Mouse (Mus musculus) gastrocnemius, postnatal 14 days (tissue): ENCODE data around the gene Dnal4. TPM values are rescaled to one million over a fixed set of nuclear protein-coding genes. Genes with fewer than 3 reads are reported as not detected.
A peak's percentile ranks its signal among the peaks of the same experiment; 100 is the strongest.

Experiments
- DNase-seq: peaks from one replicate; pipeline ENCODE4 v3.0.0; 2021; ENCODE audit warnings: mixed read lengths
- intact Hi-C: fragments of 180-260 bp; cut with DNase I; formaldehyde crosslinking; loops from one replicate; pipeline ENCODE4 v1.15.1; 2025; ENCODE audit warnings: low total_unique reads
- total RNA-seq, 2 experiments: library from RNA; stranded (reverse); gene quantifications; 2 replicates each; pipeline ENCODE4 v1.2.3; 2021

The Dnal4 gene
- total RNA-seq, 2 experiments from 2014 or later, result 7.4 to 7.6 TPM

DNA sequence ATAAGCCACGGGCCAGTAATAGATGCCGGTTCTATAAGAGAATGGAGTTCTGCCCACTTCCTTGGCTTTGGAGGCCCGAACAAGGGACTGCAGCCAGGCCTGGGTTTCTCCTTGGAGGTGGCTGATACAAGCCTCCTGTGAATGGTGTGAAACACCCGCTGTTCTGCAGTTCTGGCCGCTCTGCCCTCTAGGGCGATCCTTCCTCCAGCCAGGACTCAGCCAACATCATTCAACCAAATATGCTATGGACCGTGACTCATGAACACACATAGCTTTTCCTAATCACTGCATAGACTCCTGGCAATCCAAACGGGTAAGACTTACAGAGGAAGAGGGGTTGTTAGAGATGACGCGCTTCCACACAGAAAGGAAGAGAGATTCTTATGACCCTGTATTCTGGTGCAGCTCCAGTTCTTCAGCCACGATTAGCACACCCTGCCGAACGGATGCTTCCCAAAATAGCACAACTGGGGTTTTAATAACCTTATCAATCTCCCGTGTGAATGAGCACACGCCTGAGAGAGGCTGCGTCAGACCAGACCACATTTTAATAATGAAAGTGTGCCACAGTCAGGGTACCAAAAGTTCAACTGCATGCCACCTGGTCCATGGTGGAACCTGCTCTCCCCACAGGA is 10.2 kb downstream of the Dnal4 start:
- no peak for DNase-seq
- intact Hi-C loops, result no loop called here

DNA sequence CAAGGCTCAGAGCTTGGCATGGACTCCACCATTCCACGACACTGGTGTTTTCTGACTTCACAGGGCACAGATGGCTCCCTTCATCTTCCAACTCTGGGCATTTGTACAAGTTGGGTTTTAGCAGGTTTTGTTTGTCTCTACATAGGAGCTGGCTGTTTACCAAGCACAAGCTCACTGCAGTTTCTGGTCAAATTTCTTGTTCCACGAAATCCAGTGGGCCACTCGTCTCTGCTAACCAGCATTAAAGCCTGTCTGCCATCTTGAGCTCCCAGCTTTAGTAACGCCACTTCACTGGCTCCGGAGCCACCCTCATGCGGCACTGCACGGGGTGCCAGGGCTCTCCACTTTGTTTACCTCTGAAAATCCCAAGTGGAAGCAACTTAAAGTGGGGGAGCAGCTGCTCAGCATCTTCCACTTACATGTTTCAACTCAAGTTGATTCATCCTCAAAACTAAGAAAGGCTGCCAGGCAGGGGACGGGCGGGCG is 11.0 kb downstream of the Dnal4 start:
- intact Hi-C loops, result no loop called here
- no peak for DNase-seq

DNA sequence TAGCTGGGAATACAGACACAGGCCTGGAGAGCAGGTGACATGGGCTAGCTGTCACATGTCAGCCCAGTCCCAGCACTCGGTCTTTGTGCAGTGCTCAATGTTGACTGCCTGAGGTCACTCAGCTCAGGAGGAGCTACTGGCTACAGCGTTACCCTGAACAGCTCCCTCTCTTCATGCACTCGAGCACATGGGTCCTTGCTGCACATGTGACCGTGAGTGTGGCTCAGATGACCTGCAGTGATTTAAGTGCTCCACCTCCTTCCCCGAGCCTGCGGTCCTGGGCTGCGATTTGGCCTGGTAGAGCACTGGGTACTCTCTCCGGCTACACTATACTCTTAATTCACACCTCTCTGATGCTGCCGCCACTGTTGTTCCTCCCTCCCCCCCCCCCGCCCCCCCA is 11.5 kb downstream of the Dnal4 start:
- no peak for DNase-seq
- intact Hi-C loops, result no loop called here

DNA sequence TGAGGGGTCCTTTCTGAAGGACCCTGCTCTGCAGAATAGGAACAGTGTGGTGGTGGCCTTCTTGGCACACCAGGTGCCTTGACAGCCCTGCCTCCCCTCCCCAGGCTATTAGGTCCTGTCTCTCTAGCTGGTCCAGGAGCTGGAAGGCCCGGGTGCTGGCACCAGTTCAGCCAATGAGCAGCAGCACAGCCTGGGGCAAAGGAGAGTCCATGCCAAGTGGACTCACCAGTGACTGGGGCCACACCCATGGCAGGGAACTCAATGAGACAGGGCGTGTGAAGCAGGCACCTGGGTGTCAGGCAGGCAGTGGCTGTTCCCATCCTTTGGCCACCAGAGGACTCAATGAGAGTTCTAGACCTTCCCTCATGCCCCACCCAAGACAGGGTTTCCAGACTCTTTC is 12.3 kb downstream of the Dnal4 start:
- no peak for DNase-seq
- intact Hi-C loops, result no loop called here

DNA sequence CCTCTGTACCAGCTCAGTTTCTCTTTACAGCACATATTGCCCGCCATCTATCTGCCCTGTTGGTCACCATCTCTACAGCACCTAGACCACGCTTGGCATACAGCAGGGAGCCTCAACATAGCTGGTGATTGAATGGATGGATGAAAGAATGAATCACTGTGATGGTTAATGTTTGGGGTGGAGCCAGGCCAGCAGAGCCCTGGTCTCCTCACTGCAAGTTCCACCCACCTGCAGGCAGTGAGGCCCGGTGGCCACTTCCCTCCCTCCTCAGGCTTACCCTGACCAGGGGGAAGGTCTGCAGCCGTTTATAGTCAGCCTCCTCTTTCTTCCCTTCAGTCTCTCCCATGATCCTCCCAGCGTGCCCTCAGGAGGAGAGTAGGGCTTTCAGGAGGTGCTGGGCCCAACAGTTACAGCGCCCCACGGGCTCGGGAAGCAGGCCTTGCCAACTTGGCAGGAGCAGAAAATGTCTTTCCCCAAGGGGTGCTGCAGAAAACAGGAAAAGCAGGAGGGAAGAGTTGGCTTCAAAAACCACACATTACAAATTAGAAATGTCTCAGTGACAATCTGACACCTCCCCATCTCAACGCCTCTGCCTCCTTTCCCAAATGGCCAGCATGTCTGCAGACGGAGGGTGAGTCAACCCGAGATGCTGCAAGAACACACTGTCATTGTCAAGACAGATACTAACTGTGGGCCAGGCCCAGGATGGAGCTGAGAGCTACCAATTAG is 12.9 kb downstream of the Dnal4 start:
- no peak for DNase-seq
- intact Hi-C loops, result no loop called here

DNA sequence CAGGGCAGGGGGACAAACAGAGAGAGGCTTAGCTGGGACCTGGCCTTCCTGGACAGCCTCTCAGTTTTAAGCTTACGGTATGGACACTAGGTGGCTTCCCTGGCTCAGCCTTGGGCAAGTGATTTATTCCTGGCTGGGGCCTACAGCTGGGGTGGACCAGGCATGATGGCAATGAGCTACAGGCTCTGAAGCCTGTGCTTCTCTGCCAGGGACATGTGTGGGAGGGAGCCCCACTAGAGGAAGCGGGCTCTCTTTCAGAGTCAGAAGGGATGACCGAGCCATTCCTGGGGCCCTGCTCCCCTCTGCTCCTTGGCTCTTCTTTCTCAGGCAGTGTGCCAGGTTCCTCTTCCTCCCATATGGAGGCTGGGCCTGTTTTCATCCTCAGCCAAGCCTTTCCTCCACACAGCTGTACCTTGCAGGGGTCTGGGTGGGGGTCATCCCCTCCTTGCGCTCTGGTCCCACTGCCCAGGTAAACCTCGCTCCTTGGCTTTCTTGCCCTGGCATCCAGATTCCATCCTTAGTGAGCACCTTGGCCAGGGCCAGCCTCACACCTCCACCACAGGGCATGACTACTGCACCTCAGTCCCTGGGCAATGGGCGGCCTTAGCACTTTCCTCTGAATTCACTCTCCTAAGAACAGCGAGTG is 13.9 kb downstream of the Dnal4 start:
- no peak for DNase-seq
- intact Hi-C loops, result no loop called here

DNA sequence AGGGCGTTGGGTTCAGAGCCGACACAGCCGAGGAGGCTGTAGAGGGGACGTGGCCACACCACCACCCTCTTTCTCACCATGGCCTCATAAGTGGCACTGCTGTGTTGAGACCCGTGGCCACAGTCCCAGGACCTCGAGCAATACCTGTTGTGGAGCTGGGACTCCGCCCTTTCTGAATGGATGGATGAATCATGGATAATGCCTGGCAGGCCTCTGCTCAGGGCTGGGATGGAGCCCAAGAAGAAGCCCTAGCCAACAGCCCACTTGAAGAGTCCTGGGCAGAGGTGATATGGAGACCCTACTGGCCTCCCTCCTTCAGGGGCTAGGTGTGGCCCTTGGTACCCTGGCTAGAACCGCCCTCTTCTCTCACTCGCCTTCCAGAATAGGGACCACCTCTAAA is 14.6 kb downstream of the Dnal4 start:
- DNase-seq, result no peak
- intact Hi-C loops, result no loop called here

DNA sequence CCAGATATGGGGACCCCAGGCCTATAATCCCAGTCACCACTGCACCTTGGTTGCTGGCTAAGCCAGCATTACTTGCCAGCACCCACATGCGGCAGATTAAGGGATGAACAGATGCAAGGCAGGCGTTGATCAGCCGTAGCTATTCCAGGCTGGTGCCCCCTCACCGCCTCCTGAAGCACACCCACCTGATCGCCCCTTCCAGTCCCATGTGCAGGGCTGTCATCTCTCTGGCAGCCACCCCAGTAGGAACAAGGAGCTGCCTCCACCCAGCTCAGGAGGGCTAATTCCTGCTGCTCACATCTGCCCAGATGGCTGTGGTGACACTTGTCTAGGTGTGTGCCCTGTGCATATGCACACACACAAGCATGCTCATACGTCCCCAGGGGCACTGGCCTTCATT is 16.7 kb downstream of the Dnal4 start:
- no peak for DNase-seq
- intact Hi-C loops, result no loop called here

DNA sequence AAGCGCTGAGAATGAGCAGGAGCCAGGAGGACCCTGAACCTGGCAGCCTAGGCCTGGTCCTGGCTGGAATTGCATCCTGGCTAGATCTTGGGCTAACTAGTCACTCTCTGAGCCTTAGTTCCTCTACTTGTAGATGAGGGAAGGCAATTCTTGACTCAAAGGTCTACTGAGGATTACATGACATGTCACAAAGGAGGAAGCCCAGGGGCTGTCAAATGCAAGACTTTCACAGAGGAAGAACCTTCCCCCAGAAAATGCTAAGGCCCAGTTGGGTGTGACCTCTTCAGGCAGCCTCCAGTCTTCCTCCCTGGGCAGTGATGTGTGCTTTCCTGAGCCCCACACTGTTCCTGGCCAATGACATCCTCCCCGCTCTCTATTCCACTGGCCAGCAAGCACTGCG is 20.5 kb downstream of the Dnal4 start:
- no peak for DNase-seq
- intact Hi-C loops, result no loop called here

DNA sequence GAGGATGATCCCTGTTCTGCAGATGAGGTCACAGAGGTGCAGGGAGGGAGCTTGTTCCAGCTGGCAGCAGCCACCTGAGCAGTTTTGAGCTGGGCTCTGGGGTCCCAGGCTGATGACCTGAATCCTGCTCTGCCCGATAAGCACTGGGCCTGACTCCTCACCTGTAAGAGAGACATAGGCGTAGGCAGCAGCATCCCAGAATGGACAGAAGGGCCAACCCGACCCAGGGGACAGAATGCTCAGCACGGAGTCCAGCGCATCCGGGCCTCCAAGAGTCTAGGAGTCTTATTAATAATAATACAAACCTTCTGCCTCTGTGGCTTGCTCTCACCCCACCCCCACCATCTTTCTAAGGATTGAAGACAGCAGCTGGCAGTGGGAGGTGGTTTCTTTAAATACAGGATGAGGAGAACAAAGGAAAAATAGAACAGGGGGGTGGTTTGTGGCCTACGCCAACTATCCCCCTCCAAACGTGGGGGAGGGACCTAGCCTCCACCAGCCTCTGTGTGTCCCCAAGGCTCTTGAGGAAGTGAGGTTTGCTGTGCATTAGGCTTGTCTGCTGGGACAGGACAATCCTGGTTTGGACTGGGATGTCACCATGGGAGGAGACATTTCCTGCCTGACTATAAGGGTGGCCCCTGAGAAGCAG is 21.5 kb downstream of the Dnal4 start:
- intact Hi-C loops, result no loop called here

DNA sequence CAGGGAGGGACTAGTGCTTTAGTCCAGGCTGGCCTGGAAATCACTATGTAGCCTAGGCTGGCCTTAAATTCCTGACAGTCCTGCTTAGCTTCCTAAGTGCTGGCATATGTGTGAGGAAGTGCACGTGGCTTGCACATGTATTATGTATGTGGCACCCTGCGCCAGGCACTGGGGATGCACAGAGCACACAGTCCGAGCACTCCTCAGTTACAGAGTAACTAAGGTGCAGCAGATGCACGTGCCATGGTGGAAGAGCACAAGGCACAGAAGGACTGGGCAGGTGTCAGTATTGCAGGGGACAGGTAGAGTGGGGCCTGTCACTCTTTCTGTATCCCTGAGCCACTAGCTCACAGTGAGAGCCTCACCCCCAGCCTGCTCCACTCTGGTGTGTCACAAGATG is 22.5 kb downstream of the Dnal4 start:
- DNase-seq, result no peak
- intact Hi-C loops, result no loop called here

More for the DNA sequence above, 21.5 kb downstream of the Dnal4 start:
- no peak for DNase-seq

DNA sequence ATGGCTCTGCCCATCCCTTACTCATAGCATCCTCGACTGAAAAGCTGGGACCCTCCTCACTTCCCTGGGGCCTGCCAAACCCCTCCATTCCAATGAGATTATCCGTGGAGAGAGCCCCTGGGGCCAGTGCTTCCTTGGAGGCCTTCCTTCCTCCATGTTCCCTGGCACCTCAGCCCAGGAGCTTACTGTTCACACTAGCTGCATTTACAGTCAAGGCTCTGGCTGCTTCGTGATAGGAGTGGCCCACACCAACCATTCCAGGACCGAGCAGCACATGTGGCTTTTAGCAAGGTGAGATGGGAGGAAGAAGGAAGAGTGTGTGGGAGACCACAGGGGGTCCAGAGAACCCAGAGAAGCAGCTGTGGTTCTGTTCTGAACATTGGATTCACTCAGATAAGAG is 23.8 kb downstream of the Dnal4 start:
- intact Hi-C loops, result loop anchor here (2.0 kb wide), 1 partner anchor 39 kb away; no protein-coding TSS in a partner anchor
- DNase-seq, result no peak

DNA sequence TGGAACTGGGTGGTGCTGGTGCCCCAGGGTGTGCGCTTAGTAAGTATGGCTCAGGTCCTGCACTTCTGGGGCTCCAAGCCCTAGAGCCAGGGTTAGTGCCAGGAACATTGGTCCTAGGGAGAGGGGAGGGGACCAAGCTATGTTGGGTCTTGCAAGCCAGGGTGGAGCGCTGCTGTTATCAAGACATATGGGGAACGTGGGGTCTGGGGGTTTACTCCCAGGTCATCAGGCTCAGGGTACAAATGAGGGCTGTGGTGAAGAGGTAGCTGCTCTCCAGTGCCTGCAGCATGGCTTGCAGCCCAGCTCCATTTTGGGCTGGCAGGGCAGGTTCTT is 24.3 kb downstream of the Dnal4 start:
- DNase-seq, result no peak
- intact Hi-C loops, result loop anchor here (2.0 kb wide), 1 partner anchor 39 kb away; no protein-coding TSS in a partner anchor

DNA sequence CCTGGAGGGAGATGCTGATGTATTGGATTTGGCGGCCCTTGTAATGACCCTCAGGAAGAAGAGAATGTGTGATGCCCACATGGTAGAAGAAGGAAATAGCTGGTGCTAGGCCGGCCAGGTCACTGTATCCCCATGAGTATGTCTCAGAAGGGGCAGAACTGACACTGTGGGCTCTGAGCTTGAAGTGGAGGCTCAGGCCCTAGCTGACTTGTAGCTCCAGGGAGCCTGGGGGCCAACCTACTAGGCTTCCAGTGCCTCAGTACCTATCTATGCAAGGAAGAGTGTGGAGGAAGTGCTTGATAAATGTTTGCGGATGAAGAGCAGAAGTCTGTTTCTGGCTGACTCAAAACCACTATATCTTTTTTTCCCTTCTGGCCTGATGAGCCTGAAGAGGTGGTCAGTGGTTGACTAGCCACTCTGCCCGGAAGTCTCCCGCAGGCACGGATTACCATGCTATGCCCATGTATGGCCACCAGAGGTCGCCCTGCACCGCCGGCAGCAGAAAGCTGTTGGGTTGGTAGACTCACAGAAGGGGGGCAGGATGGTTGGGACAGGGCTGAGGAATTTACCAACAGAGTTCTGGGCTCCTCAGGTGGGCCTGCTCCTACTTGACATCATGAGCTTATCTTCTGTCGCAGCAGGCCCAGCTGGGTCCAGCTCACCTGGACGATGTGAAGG is 24.8 kb downstream of the Dnal4 start:
- intact Hi-C loops, result loop anchor here (2.0 kb wide), 1 partner anchor 40 kb away; no protein-coding TSS in a partner anchor
- DNase-seq, result peak; percentile 79

DNA sequence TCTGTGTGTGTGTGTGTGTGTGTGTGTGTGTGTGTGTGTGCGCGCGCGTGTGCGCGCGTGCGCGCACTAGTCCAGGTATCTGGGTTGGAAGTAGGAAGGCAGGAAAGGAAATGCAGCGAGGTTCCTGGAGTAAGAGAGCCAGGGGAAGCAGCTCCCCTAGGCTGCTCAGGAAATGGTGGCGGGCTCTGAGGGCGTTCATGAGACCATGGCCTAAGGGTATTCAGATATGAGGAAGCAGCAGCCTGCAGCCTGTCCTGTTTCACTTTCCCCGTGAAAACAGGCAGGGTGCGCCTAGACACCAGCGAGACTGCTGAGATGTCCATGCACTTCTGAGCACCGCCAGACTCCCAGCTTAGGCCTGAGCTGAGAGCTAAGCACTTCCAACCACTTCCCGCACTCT is 25.9 kb downstream of the Dnal4 start:
- DNase-seq, result no peak
- intact Hi-C loops, result loop anchor here (2.0 kb wide), 1 partner anchor 41 kb away; no protein-coding TSS in a partner anchor

DNA sequence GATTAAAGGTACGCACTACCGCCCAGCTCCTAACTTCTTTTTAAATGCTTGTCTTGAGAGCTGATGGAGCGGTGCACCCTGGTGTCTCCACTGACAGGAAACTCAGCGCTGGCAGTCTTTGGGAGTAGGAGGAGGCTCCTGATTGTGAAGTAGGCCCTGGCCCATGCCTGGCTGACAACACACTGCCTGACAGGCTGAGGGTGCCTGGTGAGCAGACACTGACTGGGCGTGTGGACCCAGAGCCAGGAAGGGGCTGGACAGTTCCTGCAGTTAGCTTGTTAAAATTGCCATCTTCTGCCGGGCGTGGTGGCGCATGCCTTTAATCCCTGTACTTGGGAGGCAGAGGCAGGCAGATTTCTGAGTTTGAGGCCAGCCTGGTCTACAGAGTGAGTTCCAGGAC is 27.4 kb downstream of the Dnal4 start:
- intact Hi-C loops, result no loop called here
- no peak for DNase-seq

DNA sequence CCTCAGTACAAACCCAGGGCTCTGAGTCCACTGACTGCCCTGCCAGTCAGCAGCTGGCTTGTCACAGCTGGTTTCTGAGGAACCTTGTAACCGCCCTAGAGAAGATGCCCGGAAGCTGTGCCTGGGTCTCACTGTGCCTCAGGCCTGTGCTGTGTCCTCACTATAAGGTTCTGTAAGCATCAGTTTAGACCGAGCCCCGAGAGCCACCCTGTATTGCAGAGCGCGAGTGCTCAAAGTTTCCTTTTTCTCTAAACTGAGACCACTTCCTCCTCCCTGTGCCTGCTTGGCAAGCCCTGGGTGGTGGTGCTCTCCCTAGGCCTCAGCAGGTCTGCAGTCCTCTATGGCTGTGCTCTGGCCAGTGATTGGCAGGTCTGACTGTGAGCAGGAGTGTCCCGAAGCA is 28.5 kb downstream of the Dnal4 start:
- intact Hi-C loops, result no loop called here
- no peak for DNase-seq

DNA sequence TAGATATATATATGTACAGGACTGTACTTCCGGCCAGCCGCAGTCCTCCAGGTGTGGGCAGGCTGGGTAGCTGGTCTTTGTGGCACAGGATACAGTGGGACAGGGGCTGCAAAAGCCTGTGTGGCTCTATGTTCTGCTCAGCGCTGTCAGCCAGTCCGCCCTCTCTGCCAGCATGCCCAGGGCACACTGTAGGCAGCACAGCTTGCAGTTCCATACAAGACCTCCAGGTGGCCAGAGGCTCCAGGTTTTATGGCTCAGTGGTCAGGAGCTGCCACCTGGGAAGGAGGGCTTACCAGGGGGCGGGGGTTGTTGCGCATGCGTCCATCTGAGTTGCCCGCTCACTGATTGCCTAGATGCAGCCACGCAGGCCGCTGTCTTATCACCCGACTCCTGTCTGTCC is 29.7 kb downstream of the Dnal4 start:
- intact Hi-C loops, result no loop called here
- no peak for DNase-seq

DNA sequence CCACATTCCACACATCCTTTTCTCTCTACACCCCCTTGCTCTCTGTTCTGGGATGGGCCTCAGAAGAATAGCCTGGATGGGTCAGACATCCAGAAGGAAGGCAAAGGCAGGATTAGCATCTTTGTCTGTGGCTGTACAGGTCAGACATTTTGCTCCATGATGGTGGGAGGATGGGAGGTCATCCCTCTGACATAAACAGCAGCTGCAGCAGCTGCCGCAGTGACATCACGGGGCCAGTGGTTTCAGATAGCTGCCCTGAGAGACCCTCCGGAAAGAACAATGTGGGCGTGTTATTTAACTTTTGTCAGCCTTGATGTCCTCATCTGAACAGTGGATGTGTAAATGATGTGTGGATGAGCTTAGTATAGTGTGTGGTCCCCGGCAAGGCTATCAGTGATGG is 31.8 kb downstream of the Dnal4 start:
- DNase-seq, result no peak
- intact Hi-C loops, result no loop called here

DNA sequence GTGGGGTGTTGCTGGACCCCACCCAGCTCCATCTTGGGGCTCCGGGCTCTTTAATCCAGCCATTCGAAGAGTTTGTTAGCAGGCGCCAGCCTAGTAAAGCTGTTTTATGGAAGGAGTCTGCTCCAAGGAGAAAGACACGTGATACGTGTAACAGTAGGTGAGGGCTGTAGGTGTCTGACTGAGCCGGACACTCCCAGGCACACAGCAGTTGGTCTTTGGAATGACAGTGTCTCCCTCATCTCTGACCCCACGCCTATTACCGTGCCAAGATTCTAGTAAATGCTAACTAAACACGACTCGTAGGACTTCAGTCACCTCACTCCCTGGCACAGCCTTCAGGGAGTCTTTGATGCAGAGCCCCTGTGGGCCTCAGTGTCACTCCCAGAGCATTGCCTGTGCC is 32.3 kb downstream of the Dnal4 start:
- DNase-seq, result no peak
- intact Hi-C loops, result no loop called here
